Mouse (Mus musculus): ENCODE results near the gene Slc2a8.

Slc2a8 gene

GRCm38 (mm10) chr2:32931730-32932129, 50.2 kb downstream of the Slc2a8 start:
- no peak for DNase-seq (ENCODE audit: low spot score in 2 of 2)

- no peak for DNase-seq (ENCODE audit: low spot score in 2 of 2)
Observed at GRCm38 (mm10) chr2:32928947-32929829, 52.7 kb downstream of the Slc2a8 start.

- DNase-seq (ENCODE audit: low spot score in 2 of 2), result peak; percentile 27 to 77
Observed at GRCm38 (mm10) chr2:32928235-32928946, 53.5 kb downstream of the Slc2a8 start.

- no peak for DNase-seq (ENCODE audit: low spot score in 2 of 2)
Observed at GRCm38 (mm10) chr2:32927624-32928234, 54.2 kb downstream of the Slc2a8 start.

DNA sequence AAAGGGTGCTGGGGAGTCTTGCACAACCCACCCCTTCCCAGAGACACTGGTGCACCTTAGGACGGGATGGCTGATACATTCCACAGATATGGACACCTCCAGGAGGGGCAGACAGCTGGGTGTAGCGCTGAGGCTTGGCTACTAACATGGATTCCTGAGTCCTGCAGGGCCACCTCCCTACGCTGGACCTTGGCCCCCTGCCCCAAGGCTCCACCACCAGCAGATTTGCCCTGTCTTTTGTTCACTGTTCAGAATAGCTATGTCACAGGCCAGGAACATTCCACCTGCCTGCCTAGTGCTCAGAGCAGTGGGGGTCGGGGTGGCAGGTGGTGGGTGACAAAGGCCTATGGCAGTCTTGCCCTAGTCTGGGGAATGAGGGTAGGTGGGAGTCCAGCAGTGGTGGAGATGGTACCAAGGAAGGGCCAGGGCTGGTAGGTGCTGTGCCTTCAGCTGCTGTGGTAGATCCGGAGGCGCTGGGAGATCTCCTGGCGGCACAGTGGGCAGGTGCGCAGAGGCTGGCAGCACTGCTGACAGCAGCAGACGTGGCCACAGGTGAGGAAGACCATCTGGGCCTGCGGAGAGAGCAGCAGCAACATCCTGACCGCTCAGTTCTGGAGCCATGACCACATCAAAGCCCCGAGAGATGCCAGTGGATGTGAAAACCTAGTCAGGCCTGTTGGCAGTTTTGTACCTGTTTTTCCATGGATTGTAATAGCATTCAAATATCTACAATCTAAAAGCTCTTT, 55.4 kb downstream of the Slc2a8 start:
- no peak for DNase-seq (ENCODE audit: low spot score in 2 of 2)

GRCm38 (mm10) chr2:32924306-32924844, 57.5 kb downstream of the Slc2a8 start:
- no peak for DNase-seq (ENCODE audit: low spot score in 2 of 2)

- DNase-seq (ENCODE audit: low spot score in 2 of 2), result no peak
Observed at GRCm38 (mm10) chr2:32923551-32924250, 58.2 kb downstream of the Slc2a8 start.

Measured in spleen, postnatal 10 days (tissue).